Mouse (Mus musculus) left cerebral cortex, adult 9 months (tissue): ENCODE data around the gene Map2.

Source experiments
- DNase-seq, 2 experiments: peaks; one replicate each; pipeline ENCODE4 v3.0.0; 2022; ENCODE audit warnings: low spot score in 2 of 2

Map2 gene

GRCm38 (mm10) chr1:66196716-66197115, 21.6 kb downstream of the Map2 start:
- no peak for DNase-seq

- DNase-seq: peak in 1 of 2 experiments; percentile 66
These were observed 30.4 kb downstream of the Map2 start for GRCm38 (mm10) chr1:66205517-66205916.

GRCm38 (mm10) chr1:66206904-66207303, 31.8 kb downstream of the Map2 start:
- DNase-seq: no peak

DNA sequence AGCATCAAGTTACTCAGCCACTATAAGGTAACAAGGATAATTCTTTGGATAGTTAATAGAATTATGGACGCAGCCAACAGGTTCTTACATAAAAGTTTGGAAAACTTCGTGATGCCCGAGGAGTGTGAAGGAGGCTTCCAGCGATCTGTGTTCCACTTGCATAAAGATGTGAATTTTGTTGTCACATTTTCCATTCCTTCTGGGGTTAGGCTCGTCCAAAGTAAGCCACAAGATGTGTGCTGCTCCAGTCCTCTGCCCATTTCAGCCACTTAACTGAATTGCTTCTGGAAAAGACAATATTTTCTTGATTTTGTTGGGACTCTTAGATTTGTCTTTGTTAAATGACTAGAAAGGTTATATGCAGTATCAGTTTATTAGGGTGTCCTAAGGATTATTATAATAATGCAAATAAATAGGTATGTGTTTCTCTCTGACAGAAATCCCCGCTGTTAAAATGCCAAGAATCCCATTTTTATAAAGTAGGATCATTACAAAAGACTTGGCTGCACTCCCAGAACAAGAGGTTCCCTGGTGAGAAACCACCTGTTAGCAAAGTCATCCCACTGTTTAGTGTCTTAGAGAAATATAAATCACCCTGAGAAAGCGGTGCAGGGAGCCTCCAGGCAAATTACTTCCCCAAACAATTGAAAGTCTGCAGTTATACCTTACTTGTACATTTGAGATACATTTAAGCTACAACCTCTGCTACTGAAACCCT, 36.2 kb downstream of the Map2 start:
- DNase-seq: peak in 1 of 2 experiments; percentile 46

DNA sequence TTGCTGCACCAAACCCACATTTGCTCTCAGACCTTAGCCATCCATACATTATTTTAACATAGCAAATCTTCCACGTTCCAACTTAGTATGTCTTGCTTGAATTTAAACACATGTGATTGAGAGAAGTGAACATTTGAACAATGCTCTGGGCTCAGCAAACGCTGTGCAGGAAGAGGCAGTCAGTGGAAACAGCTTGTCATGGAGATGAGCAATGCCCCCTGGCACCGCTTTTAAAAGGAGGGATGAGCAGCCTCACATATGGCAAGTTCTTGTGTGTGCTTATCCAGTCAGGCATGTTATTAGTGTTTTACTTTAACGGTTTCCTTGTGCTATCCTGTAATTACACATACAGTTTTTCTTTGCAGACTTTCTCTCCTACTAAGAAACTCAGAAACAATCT, 46.4 kb downstream of the Map2 start:
- DNase-seq: no peak

DNA sequence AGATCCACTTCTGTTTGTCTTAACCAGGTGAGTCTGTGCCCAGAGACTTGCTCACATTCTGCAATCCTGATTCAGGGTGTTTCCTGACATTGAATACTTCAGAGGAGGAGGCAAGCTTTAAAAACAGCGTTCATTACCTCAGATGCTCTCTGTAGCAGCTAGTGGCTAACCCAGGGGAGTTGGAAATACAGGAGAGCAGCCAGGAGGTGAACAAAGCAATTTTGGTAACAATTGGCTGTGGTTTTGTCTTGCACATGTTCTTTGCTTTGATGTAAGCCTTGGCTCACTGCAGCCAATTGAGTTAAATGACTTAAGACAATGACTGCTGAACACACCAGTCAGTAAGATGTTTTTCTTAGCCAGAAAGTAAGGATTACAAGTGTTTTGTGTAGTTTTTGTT, 48.3 kb downstream of the Map2 start:
- no peak for DNase-seq

DNA sequence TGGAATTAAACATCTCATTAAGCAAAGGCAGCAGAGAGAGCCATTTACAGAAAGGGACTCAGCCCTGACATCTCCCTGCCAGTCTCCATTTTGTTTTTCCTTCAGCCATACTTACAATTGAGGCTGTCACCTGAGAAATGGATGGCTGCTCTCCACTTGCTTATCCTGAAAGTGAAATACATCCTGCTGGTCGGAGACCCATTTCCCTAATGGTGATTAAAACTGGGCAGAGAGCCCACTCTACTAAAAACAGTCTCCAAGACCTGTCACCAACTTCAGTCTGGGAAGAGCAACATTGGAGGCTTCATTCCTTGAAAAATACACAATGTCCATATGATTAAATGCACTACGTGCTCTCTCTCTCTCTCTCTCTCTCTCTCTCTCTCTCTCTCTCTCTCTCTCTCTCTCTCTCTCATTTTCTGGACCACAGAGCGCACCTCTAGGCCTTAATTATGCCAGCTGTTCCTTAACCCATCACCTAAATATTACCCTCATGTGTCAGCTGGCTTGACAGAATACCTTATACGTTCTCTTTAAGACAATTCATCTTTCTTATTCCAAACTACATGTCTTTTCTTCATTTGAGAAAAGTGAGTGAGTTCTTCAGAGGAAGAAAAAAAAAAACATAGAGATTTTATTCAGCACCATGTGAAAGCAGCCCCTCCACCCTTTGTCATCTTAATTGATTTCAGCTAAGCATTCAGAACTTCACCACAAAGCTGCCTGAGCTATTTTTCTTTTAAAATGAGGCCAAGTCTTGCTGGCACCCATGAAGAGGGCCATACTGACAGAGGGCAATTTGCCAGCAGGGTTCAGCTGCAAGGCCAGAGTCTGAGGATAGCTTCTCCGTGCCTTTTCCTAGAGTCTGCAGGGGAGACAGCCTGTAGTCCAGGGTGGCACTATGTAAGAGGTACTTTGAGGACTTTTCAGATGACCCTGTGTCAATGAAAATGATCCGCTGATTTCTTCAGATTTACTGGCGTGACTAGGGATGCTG, 51.6 kb downstream of the Map2 start:
- peak in 1 of 2 experiments; percentile 20 for DNase-seq

DNA sequence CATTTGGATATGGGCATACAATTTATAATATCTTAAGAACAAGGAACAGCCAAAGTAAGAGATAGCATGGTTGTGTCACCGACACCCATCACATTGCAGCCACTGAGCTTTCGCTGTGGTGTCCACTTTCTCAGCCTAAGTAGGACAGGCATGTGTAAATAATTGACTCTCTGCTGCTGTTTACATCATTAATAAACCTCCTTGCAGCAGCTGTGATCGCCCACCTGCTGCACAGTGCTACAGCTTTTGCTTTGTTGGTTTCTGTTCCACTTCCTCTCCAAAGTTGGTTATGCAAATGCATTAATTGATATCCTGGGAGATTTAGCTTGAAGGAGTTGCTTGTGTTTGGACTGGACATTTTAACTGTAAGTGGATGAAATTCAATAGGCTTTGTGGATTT, 53.1 kb downstream of the Map2 start:
- no peak for DNase-seq

DNA sequence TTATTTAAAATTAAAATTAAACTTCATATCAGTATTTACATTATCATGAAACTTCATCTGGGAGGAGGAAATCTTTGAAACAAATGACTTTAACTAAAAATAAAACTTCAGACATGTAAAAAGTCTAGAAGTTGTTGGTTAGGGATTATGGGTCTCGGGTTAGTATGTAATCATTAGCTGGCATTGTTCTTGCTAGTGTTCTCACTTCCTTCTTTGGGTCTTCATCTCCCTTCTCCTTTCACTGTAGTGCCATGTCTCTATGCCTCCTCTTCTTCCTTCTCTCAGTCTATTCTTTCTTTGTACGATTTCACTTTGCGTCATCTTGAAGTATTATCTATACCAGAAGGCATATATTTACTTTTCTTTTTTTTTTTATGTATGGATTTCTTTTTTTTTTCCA, 55.3 kb downstream of the Map2 start:
- DNase-seq: no peak

DNA sequence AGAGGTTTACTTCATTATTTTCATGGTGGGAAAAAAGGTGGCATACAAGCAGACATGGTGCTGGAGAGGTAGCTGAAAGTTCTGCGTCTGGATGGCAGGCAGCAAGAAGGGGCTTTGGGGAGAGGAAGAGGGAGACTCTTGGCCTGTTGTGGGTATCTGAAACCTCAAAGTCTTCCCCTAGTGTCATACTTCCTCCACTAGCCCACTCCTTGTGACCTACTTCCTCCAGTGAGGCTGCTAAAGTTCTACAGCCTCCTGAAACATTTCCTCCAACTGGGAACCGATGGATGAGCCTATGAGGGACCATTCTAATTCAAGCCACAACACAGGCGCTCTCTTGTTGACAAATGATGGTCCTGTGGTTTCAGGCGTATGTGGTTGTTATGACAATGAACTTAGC, 56.9 kb downstream of the Map2 start:
- no peak for DNase-seq

- DNase-seq: no peak
These were observed 69.8 kb downstream of the Map2 start for GRCm38 (mm10) chr1:66244910-66245309.

GRCm38 (mm10) chr1:66251649-66252332, 76.7 kb downstream of the Map2 start:
- DNase-seq: no peak

GRCm38 (mm10) chr1:66252333-66252724, 77.3 kb downstream of the Map2 start:
- no peak for DNase-seq

GRCm38 (mm10) chr1:66263220-66263619, 88.1 kb downstream of the Map2 start:
- DNase-seq: no peak

- no peak for DNase-seq
These were observed 91.3 kb downstream of the Map2 start for GRCm38 (mm10) chr1:66266231-66266924.

- DNase-seq: no peak
These were observed 102.6 kb downstream of the Map2 start for GRCm38 (mm10) chr1:66277663-66278062.

DNA sequence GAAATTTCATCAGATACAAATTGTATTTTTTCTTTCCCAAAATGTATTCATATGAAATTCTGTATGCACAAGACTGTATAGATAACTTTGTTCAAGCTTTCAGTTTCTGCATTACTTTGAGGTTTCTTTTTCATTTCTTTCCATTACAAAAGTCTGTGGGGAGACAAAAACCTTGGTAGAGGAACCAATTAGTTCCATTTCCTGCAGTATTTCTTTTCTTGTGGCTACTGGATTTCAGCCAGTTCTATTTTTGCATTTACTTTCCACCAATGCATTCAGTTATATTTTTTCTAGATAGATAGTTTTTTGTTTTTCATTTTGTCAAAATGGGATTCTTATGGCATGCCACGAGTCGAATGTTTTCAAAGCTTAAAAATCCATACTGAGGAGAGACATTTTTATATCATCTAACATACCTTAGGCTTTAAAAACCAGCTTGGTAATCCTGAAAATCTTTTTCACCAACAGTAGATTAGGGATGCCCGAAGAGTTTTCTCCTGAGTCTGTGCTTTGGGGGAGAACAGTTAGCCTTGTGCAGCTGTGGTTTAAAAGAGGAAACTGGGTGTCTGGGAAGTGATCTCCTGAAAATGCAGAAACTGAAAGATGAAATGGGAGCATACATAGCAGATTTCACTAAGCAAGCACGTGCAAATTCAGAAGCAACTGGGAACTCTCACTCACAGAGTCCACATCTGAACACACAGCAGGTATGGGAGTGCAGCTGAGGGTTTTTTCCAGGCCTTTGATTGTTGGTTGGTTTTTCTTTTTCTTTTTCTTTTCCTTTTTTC, 104.3 kb downstream of the Map2 start:
- no peak for DNase-seq

DNA sequence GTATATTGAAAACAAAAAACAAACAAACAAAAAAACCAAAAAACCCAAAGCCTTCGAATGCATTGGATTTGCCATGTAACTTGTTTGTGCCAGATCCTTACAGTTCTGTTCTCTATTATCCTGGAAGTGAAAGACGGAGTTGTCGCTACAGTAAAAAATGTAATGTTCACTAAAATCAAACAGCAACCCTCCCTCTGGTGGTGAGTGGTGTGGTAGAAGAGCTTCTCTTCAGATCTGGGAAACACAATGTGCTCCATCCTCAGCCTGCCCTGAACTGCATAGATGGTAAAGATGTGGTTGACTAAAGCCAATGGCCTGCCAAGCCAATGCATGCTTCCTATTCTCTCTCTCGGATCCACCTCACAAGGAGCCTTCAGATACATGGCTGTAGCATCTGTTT, 105.1 kb downstream of the Map2 start:
- no peak for DNase-seq

DNA sequence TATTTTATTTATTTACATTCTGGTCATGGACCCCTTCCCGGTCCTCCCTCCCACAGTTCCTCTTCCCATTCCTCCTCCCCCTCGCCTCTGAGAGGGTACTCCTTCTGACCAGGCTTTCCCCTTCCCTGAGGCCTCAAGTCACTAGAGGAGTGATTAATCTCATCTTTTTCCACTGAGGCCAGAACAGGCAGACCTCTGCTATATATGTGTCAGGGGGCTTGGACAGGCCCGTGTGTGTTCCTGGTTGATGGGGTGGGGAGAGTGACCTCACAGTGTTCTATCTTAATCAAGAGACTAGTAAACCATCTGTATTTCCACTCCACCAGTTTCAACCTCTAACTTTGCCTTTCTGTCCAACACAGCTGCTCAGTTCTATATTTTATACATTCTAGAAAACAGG, 107.4 kb downstream of the Map2 start:
- DNase-seq: no peak

DNA sequence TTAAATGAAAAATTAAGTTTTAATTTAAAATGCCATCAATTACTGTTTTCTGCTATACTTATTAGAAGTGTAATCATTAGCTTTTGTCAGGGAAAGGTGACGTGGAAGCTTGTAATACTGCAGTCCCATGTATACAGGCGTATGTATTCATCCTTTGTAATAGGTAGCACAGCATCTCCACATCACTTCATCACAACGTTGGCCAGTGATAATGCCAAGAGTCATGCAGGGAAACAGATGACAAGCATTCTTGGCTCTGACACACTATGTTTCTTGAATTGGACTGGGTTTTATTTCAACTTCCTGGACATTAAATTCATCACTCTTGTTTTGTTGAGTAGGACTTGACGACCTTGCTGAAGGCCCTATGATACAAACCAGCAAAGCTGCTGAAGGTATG, 113.9 kb downstream of the Map2 start:
- DNase-seq: no peak
